Mouse (Mus musculus) adrenal gland, postnatal 36 days (tissue): ENCODE data around the gene Ttc28. TPM values are rescaled to one million over a fixed set of nuclear protein-coding genes. Genes with fewer than 3 reads are reported as not detected.
A peak's percentile ranks its signal among the peaks of the same experiment; 100 is the strongest.

Experiments used
- DNase-seq, 2 experiments: peaks; one replicate each; pipeline ENCODE4 v3.0.0; 2021; ENCODE audit warnings: mixed read lengths in 1 of 2
- total RNA-seq, 2 experiments: library from RNA; stranded (reverse); gene quantifications; 2 replicates each; pipeline ENCODE4 v1.2.3; 2021

The Ttc28 gene
- total RNA-seq, 2 experiments from 2014 or later: 18.5 to 21.9 TPM

DNA sequence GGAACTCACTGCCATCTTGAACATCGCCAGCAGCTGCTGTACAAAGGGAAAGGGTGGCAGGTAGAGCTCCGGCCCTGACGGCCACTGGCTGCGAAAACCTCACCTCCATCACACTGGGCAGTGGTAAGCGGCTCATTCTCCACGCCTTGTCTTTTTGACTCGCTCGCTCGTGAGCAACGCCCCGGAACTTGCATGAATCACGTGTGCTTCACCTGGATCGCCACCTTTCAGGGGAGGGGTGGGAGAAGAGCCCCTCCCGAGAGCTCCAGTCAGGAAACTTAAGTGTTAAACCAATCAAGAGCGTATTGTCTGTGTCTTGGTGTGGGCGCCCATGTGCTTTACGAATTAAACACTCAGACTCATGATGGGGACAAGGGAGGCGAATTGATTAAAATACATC, 252.0 kb downstream of the Ttc28 start:
- no peak for DNase-seq

DNA sequence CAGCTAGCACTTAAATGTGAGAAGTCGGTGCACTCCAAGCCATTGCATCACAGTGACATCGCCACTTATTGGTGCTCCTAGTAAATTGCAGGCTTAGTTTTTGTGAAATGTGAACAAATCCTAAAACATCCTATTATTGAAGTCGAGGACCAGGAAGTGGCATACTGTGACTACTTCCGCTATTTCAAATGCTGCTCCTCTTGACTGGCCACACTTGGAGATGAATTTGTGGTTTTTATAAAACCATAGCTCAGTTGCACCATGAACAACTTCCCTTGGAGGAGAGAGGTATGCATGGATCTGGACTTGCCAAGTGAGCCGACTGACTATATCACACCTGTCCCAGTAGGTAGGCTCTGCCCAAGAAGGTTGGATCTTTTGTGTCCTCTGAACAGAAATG, 253.5 kb downstream of the Ttc28 start:
- no peak for DNase-seq

DNA sequence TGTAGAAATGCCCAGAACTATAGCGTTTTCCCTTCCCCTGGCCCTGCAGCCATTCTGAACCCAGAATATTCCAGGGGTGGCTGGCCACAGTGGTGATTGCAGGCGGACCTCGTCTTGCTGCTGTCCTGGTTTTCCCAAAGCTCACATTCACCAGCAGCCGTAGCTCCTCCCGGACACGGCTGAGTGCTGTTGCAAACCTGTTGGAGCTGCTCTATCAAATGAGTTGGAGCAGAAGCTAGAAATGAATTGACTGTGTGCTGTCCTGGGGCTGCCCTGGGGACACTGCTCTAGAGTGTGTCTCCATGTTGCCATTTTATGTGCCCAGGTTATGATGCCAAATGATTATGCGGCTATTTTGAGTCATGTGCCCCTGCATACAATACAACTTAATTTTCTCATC, 254.2 kb downstream of the Ttc28 start:
- DNase-seq: no peak

DNA sequence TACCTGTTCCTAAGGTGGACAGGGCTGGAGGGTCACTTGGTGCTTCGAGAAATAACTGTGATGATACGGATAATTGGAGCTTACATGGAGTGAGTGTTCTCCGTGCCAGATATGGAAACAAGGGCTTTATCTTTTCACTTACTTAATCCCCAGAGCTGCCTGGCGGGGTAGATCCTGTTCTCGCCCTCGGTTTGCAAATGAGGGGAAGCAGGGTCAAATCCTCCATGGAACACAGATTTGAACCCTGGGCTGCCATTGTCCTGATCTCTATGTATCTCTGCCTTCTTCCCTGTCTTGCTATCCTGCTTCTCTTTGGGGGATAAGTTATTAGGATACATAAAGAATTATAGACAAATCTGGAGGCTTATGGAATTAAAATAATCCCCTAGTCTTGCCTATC, 257.7 kb downstream of the Ttc28 start:
- DNase-seq: no peak

DNA sequence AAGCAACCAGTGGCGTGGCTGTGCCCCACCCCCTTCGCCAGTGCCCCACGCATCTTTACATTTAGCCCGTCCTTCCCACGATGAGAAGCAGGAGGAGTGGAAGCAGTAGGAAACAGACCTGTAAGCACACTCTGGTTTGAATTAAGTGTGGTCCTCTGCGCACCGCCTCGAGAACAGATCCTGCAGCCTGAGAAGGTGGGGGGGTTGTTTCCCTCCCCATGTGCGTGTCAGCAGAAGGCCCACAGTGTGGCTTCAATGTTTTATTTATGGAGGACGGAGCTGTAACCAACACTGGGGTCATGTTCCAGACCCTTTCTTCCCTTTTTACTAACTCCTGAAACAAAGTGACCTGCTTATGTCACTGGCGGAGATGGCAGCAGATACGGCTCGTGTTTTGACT, 258.1 kb downstream of the Ttc28 start:
- no peak for DNase-seq

DNA sequence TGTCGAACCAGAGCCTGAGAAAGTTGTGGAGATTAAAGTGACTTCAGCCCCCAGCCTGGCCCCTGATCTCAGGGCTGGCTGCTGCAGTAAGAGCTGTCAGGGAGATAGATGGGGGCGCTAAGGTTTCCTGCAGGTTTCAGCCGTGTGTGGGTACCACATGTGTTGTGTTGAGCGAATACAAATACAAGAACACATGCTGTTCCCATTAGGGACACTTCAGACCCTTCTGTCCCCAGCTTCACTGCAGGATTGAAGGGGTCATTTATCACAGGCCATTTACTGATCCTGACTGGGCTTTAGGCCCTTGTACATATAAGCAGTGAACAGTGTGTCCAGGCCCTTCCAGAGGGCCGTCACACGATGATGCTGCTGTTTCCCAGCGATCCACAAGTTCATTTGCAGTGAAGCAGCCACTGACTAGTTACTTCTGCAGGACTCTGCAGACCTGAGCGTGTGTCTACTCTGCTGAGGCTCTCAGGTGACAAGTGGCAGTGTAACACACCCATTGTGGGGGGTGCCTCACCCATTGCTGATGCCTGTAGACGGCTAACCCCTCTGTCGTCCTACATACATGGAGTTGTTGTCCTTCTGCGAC, 258.7 kb downstream of the Ttc28 start:
- no peak for DNase-seq

DNA sequence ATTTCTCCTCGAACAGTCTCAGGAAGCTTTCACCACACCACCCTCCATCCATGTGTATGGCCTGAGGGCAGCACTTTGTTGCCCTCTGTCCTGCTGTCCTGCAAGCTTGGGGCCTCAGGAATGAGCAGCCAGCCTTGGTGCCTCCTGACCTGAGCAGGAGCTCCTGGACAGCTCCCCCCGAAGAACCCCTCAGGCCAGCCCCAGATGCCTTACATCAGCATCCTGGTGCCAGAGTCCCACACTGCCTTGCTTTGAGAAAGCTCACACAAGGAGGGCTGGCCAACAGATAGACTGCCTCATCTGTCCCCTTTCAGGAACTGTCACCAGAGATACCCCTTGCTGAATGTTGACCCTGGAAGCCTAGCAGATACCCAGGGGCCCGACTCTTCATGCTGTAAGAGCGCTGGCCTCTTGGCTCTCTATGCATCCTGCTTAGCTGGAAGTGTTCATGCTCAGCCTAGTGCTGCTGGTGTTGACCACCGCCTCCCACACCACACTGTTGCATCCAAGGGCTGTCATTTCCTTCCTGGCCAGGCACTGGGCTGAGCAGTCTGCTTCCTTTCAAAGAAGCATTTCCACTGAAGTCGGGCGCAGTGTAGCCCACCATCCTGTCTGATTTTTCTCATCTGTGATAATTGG, 259.4 kb downstream of the Ttc28 start:
- DNase-seq: peak in 1 of 2 experiments; percentile 21

DNA sequence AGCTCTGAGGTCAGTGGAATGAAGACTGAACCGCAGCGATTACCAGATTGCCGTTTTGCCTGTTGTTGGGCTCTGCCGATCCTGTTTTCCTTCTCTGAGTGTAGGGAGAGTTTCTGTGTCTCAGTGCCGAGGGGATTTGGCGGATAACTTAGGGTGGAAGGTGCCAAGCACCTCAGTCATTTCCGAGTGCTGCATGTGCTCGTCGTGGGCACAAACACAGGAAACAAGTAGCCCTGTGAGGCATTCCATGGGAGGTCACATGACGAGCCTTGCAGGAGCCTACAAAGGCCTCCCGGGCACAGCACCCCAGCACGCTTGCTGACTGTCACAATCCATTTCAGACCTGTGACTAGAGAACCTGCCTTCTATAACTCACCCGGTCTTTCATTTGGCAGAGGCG, 260.0 kb downstream of the Ttc28 start:
- DNase-seq: peak in 1 of 2 experiments; percentile 21

DNA sequence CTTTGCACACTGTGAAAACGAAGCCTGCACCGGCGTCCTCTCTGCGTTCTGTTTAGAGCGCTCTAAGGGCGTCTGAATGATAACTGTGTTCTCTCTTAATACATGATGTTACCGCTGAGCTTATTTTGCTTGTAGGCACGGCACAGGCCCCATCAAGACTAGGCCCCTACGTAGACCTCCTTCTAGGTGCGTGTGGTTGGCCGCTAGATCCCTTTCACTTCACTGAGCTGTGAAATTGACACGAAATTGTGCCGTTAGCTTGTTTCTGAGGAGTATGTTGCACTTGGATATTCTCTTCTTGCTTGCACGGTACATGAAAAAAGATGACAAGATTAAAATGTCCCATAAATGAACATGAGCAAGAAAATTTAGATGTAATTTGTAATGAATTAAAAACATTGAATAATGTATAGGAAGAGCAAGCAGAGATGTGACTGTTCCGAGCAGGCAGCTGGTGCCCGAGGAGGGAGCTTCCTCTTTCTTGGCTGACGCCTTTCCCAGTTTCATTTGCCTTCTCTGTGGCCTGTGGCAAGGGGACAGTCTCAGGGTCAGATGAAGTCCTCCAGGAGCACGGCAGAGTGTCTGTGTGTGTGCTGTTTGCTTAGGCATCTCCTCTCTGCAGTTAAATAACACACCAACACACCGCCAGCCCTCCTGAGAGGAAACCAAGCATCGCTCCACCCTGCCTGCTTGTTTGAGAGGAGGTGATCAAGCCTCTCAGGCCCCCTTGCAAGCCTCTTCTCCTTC, 261.7 kb downstream of the Ttc28 start:
- DNase-seq: no peak

DNA sequence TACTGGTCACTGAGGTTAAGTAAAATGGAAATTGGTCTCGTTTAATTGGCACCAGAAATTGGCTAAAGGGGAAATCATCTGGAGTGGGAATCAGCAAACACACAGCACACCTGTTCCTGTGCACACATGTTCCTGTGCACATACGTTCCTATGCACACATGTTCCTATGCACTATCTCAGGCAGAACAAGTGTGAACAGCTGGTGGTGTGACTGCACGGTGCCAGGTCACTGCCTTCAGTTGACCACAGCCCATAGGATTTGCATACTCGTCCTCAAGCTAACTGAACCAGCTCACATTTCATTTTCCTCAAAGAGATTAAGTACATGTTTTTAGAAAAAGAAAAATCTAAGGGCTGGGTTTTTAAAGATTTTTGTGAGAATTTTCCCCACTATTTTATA, 263.2 kb downstream of the Ttc28 start:
- DNase-seq: no peak

DNA sequence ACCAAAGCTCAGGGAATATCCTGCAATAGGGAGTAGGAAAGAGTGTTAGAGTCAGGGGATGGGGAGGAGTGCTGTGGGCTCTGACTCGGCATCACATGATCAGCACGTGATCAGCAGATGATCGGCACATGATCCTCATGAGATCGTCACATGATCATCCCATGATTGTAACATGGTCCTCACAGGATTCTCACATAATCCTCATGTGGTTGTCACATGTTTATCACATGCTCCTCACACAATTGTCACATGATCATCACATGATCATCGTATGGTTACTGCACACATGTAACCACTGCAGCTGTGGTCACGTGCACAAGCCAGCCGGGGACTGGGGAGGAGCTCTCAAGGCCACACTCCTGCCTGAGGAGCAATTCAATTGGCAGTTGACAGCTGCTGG, 264.8 kb downstream of the Ttc28 start:
- DNase-seq: no peak

DNA sequence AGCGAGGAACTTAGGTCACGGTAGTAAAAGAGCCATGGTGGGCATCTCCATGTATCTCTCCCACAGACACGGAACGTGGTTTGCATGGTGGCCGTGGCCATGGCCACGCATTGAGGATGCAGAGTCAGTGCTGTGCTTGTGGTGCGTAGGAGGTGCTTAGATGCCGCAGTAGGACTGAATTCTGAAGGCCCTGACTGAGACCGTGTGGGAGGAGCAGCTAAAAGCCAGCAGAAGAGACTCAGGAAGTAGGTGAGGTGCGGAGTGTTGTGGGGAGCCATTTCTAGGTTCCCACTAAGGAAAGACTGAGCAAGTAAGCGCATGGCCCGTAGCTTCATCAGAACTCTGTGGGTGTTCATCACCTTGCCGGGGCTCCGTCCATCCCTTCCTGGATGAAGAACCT, 271.0 kb downstream of the Ttc28 start:
- DNase-seq: no peak

DNA sequence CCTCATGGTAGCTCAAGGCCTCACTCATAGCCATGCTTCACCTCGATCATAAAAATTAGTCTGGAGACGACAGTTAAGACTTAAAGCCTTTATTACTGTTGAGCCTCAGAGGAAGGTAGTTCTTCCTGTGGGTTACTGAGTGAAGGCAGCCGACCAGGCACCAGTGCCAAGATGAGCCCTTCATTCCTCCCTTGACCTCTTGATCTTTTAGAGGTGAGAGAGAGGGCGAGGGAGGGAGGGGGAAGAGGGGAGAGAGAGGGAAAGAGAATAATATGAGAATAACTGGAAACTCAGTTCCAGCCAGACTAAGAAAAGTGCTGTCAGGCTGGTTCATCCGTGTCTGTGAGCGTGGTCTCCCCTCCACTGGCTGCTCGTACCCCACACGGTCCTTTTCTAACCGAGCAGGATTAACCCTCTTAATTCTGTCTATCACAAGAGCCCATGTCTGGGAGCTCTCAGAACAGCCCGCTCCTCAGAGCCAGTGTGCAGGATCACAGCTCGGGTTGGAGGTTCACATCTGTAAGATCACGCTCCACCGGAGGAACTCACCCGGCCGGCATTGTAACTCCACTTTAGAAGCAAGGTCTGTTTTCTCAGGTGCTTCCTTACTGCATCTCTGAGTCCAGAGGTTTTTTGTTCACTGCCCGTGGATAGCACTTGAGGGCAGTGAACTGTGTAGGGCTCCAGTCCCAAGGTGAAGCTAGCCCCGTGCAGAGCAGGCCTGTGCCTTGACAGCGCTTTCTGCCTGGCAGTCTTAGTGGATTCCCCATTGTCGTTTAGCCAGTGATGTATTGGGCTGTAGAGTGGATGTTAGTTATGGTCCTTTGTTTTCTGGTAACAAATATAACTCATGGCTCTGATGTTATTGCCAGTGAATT, 272.5 kb downstream of the Ttc28 start:
- no peak for DNase-seq

DNA sequence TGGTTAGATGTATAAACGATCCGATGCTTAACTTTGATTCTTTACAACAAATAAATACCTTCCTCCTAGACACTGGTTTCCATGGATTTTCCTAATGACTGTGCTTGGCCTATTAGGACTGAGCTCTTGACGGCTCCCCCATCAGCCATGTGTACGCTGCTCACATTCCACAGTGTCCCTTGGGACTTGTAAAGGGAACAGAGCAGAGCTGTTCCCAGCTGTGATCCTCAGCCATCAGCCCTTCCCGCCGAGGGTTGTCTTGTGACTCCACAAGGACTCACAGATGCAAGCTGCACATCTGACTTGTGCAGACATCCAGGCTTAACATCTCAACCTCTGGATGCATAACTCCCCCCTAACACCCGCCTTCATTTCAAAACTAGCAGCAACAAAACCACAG, 275.0 kb downstream of the Ttc28 start:
- no peak for DNase-seq

DNA sequence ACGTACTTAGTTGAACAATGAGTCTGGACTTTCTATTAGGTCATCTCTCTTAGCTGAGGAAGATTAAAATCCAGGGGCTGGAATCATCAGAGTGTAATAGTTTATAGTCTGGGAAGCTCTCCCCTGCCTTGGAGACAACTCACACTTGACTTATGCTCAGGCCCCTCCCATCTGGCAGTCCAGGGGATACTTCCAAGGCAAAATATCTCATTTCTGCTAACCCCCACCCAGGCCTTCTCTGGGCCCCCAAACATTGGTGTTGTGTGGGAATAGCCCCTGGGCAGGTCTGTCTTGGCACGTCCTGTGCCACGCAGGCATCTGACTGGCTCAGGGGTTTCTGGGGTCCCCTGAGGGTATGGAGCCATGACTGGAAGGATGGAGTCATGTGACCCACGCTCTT, 275.7 kb downstream of the Ttc28 start:
- no peak for DNase-seq

DNA sequence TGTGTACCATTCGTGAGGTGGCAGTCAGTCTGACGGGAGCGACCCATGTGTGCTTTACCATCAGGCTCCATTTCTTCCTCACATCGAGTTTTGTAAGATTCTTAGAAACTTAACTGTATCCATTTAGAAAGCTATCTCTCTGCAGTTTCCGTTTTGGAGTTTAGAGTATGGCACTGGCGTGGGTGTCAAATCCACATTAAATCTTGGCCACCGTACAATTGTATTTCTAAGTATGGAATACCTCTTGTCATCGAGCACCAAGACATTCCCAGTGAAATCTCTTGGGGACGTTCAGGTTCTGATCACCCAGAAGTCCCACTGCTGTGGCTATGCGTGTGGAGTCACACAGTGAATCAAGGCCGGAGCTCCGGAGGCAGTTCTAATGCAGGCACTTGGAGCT, 276.3 kb downstream of the Ttc28 start:
- no peak for DNase-seq

DNA sequence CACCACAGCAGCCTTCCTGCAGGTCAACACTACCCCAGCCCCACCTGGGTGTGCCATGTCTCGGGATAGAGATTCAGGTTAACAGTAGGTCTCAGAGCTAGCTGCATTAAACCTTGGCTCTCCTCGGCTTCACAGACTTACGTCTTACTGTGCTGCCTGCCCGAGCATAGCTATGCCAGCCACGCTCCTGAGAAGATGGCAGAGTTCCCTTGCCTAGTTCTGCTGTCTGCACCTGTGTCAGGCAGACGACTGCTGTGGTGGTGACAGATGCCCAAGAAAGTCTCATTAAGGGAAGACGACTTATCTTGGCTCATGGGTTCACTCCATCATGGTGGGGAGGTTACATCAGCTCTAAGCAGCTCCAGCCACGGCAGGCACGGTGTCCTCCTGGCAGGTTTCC, 278.7 kb downstream of the Ttc28 start:
- no peak for DNase-seq

DNA sequence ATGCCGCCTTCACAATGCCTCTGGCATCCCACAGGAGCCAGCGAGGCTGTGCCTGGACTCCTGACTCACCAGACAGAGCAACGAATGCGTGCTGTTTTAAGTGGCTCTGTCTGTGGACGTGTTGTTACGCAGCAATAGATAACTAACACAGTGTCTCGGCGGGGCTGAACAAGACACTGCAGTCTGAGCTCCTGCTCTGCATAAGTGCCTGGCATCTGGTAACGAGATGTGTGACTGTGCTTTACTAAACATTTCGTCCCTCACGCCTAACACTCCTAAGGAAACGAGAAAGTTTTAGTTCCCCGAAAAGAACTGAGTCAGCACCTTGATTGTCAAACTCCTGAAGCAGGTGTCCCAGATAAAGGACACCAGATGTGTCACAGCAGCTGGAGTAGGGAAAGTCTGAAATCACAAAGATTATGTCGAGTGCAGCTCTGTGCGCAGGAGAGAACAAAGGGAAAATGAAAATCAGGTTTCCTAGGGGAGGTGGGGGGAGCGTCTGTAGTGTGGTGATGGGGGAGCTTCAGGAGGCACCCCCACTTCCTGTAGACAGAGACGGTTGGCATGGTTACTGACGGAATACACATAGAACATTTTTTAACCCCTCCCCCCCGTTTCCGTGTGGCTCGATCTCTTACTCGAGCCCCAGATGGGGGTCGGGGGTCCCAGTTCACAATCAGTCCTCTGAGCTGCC, 280.2 kb downstream of the Ttc28 start:
- DNase-seq: no peak

DNA sequence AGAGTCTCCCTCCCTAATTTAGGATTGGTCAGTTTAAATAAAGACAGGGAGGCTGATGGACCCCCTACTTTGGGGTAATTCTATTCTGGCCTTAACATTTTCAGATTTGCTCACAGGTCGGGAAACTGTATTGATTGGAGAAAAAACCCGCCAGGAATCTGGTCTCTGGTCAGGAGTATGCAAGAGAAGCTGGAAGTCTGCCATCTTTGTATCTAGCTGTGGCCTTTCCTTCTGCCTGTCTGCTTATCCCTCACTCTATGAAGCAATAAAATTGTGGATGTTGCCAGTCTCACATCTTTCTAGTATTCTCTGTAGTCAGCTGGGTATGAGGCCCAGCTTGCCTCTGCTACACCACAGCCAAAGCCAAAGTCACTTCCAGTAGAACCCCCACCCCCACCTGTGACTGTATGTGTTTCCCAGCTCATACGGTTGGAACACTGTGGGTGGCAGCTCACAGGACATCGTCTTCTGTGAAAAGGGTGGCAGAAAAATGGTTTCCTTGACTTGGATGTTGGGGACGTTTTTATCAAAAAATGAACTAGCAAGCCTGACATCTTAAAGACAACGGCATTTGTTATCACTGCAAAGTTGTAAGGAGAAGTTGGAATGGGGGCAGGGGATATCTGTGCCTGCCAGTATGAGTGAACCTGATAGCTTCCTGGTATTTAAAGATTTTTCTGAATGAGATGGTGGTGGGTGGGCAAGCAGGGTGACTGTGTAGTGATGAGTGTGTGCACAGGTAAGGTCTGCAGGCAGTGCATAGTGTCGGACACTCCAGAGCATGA, 281.7 kb downstream of the Ttc28 start:
- DNase-seq: no peak

DNA sequence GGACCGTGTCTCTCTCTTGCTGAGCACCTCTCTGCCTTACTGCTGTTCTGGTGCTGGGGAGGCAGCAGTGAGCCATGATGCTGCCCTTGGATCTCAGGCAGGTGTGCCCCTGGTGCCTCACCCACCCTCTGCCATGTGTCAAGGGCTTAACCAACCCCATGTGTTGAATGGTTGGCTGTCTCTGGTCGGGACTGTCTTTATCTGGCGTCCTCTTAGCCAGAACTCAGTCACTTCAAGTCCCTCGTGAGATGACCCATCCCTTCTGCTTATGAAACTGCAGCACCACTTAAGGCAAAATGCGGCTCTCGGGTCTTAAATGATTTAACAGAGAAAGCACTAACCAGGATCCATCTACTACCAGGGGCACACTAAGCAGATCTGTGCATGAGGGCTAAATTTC, 283.3 kb downstream of the Ttc28 start:
- DNase-seq: no peak

DNA sequence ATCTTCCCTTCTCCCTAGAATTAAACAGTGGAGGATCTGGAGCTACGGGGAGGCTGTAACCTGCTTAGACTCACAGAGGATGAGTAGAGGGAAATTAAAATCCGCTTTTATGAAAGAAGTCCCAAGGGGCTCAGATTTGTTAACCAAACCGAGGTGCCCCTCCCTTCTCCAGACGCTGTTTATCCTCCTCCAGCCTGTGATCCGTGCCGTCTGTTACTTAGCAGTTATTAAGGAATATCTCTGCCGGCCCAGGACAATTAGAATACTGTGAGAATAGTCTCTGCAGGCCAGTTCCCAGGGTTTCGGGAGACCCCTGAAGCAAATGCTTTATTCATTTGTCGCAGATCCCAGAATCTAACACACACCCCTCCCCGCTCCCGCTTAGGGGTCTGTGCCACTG, 283.8 kb downstream of the Ttc28 start:
- no peak for DNase-seq
